Mouse (Mus musculus) C2C12 (cell line): ENCODE measurements around the gene Irf8.

Experiments used
- CEBPB ChIP-seq: IDR thresholded peaks from one replicate; pipeline ENCODE4 v1.6.1; 2011; ENCODE audit warnings: low read depth, mild to moderate bottlenecking, control low read depth, moderate library complexity
- CTCF ChIP-seq: IDR thresholded peaks from one replicate; pipeline ENCODE4 v1.5.1; 2011; ENCODE audit not compliant: control insufficient read depth, insufficient read depth, insufficient read length
- FOSL1 ChIP-seq: IDR thresholded peaks from one replicate; pipeline ENCODE4 v1.8.0; 2011; ENCODE audit warnings: mild to moderate bottlenecking, low read length; ENCODE audit not compliant: poor library complexity, insufficient read depth, severe bottlenecking
- MAX ChIP-seq: IDR thresholded peaks from one replicate; pipeline ENCODE4 v1.6.1; 2011; ENCODE audit warnings: mild to moderate bottlenecking, control low read depth
- MYOD1 ChIP-seq: IDR thresholded peaks from one replicate; pipeline ENCODE4 v1.6.1; 2011; ENCODE audit warnings: low read depth; ENCODE audit not compliant: control insufficient read depth, insufficient read length
- MYOG ChIP-seq: IDR thresholded peaks from one replicate; pipeline ENCODE4 v1.6.1; 2011; ENCODE audit not compliant: control insufficient read depth, insufficient read length; ENCODE audit errors: extremely low read depth
- USF1 ChIP-seq: IDR thresholded peaks from one replicate; pipeline ENCODE4 v1.6.1; 2011; ENCODE audit warnings: low read depth, mild to moderate bottlenecking, control low read depth, moderate library complexity

GRCm38 (mm10) chr8:120706193-120706592, 30.0 kb upstream of the Irf8 start:
- no peak for TF ChIP-seq MYOD1
- TF ChIP-seq CTCF: no peak
- TF ChIP-seq MAX: no peak
- TF ChIP-seq USF1: no peak
- no peak for TF ChIP-seq CEBPB
- TF ChIP-seq FOSL1: no peak
- no peak for TF ChIP-seq MYOG
